Mouse (Mus musculus) Muller cell, postnatal 12 days (primary cell): ENCODE results near the gene Pfkfb1.

Experiments
- DNase-seq: peaks from one replicate; pipeline ENCODE4 v3.0.0-alpha.2; 2015; ENCODE audit errors: inconsistent ontology term

Pfkfb1 gene

DNA sequence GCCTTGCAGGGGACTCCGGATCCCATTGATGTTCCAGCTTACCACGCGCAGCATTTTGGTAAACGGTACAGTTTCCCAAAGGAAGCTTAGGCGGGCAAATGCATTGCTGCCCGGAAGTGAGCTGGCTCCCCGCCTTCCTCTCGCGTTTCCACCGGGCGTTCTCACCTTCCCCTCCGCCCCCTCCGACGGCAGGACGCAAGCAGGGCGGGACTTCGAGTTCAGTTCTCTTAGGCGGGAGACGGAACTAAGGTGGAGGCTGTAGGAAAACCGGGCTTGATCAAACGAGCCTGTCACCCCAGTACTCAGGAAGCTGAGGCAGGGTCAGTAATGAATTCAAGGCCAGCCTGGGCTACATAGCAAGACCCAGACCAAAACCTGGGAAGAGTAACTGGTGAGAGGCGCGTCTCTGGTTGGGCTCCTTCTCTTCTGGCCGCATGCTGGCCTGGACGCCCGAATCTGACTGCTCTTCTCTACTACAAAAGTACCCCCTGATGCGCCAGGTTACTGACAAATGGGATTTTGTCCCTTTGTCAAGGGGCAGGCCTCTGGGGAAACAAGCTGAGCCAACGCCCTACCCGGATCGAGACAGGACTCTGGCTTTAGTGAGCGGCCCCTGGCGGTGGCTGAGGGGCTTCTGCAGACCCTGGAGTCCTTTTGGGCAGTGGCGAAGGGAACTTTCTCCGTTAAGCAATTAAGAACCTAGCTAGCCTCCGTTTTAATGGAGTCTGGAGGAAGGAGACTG is at the start of gene Pfkfb1:
Gene Pfkfb1 (plus strand): TSS at position 207 of the 742 bp plus-strand sequence.
- DNase-seq = peak; percentile 87

- DNase-seq = no peak
These were observed 47.9 kb upstream of the Pfkfb1 start for GRCm38 (mm10) chrX:150540111-150540510.

GRCm38 (mm10) chrX:150541684-150542083 is 46.3 kb upstream of the Pfkfb1 start:
- DNase-seq = no peak

DNA sequence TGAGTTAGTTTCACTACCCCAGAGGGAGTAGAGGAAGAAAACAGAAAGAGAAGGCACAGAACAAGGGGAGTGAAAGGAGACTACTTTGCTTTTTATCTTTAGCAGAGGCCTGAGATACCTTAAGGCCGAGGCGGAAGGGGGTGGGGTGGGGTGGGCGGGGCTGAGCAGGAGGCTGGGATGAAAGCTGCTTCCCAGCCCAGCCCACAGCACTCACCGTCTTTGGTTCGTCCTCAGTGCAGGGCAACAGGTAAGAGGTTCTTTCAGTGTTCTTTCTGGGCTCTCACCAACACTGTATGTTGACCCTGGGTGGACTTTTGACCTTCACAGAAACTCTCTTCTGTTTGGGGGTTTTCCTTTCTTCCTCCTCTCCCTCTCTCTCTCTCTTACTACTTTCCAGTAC is 40.8 kb upstream of the Pfkfb1 start, which contains the start of gene Alas2:
Gene Alas2 (plus strand): TSS at position 137 of the 400 bp plus-strand sequence.
- DNase-seq = no peak

- no peak for DNase-seq
These were observed 38.4 kb upstream of the Pfkfb1 start for GRCm38 (mm10) chrX:150549639-150550038.

- DNase-seq = no peak
These were observed 36.0 kb upstream of the Pfkfb1 start for GRCm38 (mm10) chrX:150551986-150552385.

- no peak for DNase-seq
These were observed 34.0 kb upstream of the Pfkfb1 start for GRCm38 (mm10) chrX:150554032-150554431.

DNA sequence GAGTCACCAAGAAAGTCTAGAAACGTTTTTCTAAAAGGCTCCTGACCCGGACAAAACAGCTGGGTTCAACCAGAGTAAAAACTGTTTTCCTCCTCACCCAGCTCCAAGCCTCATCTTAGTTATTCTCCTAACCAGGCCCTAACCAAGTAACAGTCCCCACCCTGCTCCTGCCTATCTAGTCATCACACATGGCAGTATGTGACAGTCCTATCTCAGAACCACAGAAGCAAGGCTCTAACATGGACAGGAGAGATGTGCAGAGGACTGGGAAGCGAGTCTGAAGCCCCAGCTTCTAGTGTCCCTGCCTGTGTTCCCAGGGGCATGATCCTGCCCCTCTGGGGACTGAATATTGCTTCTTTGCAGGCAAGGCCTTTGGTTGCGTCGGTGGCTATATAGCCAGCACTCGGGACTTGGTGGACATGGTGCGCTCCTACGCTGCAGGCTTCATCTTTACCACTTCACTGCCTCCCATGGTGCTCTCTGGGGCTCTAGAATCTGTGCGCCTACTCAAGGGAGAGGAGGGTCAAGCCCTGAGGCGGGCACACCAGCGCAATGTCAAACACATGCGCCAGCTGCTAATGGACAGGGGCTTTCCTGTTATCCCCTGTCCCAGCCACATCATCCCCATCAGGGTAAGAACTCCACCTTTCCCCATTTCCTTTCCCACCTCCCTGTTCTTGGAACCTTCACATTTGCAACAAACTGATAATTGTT is 23.2 kb upstream of the Pfkfb1 start:
- DNase-seq = no peak

DNA sequence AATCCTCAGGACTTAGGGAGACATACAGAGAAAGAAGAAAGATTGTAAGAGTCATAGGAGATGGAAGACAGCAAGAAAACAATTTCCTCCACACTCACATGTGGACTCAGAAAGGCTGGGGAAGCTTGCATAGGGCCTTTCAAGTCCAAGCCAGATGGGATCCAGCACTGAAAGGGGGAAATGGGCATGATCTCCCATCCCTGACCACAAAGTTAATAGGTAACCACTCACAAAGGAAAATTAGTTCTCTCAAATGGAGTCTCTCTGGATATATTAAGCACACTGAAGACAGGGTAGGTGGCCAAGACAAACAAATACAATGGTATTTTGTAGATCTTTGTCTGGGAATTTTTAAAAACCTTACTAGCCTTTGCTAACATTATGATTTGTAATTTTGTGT is 6.1 kb upstream of the Pfkfb1 start:
- DNase-seq = no peak

DNA sequence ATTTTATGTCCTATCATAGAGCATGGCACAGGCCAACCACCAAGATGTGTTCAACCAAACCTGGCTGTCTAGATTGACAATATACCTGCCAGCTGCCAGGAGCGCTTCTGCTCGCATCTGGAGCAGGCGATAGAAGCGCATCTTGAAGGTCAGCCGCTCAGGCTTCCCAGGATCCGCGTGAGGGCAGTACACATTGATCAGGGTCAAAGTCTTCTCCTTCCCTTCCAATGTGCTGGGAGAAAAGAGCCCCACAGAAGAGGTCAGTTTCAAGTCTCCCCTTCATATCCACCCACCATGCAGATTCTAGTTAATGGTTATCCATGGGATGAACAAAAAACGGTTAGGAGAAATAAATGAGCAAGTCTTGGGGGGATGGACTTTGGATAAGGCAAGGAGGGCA is 2.9 kb upstream of the Pfkfb1 start:
- DNase-seq = no peak

GRCm38 (mm10) chrX:150589696-150590095 is 1.7 kb downstream of the Pfkfb1 start, which contains the start of gene Apex2:
TSS of gene Apex2 (minus strand) at chrX:150589868.
- no peak for DNase-seq

DNA sequence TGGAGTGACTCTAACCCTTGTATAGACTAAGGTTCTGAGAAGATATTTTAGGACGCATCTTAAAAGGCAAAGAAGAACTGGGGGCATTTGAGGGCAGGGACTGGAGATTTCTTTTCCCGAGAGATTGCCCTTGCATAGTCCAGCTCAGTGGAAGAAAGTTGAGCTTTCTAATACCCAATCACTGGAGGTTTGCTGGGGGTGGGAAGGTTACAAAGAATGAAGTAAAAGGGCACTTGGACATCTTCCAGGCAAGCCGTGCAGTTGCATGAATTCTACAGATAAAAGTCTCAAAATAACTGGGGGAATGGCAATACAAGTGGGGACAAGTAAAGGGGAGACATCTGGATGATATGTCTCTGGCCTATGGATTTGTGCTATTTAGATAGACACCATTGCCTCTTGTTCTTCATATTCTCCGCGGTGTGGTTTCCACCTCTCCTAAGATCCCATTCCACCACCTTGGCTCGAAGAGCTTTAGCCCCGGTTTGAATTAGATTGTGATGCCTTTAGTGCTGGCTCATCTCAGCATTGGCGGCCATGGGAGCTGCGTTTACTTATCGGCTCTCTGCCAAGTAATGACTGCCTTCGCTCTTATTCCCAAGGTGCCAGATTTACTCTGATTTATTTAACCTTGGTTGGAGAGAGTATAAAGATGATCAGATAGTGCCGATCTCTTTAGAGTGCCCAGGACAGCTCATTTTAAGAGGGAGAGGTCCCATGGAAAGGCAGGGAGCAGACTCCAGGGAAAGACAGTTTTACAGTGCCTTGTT is 5.4 kb downstream of the Pfkfb1 start:
- no peak for DNase-seq

DNA sequence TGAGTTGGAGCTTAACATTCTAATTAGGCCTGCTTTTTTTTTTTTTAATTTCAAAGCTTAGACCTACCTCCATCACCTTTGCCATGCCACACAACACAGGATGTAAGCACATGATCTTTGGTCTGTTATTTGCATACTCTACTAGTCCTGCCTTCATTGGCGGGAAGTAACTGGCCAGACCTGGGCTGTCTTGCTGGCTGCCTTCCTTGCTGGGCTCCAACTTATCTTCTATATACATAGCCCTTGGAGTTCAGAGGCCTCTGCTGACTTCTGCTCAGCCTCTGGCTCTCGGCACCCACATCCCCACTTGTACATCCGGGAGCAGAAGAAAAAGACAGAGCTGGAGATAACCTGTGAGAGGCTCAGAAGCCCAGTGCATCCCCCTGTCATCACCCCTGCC is 6.1 kb downstream of the Pfkfb1 start:
- no peak for DNase-seq

DNA sequence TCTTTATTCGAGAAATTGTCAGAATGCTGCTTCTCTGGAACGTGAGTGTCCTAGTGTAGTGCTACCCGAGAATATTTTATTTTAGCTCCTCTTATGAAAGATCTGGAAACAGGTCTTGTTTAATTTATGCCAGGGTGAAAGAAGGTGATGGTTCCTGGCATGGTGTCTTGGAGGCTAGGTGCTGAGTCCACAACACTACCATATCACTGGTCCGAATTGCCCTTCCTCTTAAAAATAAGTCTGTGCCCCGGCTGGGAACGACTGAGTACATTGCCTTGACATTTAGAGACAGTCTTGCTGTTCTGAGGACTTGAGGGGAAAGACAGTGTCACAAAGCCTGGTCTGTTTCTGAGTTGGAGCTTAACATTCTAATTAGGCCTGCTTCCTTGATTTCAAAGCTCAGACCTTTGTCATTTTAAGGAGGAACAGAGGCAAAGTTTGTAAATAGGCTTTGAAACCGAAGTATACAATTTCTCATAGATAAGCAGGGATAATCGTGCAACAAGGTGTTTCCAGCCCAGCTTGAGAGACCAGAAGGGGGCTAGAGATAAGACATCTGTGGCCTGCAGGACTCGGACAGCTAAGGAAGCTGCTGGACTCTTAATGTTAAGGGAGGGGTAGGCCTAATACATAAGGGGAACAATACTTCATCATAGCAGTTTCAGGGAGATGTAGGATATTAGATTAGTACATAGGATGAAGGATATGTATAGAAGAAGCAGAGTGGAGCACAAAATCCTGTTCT is 7.2 kb downstream of the Pfkfb1 start:
- no peak for DNase-seq

- no peak for DNase-seq
These were observed 10.9 kb downstream of the Pfkfb1 start for GRCm38 (mm10) chrX:150598882-150599281.

DNA sequence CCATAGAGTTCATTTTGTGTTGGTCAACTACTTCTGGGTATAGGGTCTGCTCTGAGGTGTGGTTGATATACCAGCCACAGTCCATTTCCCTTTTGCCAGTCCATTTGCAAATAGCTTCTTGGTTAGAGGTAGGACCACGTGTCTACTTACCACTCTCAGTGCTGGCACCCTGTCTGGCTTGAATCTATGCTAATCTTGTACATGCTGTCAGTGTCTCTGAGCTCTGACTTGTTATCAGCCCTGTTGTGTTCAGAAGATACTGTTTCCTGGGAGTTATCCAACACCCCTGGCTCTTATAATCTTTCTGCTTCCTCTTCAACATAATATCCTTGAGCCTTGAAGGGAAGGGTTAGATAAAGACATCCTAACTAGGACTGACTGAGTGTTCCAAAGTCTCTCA is 48.4 kb downstream of the Pfkfb1 start:
- no peak for DNase-seq

DNA sequence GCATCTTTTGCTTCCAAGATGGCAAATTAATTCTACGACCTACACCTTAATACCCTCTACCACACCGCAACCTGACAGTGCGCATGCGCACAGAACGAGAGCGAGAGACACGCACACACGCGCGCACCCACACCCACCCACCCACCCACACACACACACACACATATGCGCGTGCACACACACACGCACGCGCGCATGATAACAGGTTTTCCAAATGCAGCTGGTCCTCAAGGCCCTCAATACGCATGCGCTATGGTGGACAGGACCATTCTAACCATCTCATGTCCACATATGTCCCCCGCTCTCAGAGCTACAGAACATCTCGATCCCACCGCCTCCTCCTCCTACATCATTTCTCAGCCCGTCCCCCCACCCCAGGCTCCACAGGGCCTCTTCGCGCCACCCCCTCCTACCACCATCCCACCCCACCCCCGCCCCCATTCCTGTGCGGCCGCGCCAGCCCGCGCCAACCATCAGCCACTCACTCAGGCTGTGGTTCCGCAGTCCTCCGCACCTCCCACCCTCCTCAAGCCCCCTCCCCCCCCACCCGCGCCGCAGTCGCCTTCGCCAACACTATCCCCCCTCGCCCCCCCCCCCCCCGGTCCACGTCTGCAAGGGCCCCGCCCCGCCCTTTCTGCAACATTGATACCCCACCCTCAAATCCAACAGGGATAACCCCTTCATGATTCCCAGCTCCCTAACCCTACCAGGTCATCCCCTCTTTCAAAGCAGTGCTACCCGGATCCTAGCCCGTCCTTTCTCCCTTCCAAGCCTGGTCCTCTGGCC is 68.3 kb downstream of the Pfkfb1 start:
- peak; percentile 3 for DNase-seq

DNA sequence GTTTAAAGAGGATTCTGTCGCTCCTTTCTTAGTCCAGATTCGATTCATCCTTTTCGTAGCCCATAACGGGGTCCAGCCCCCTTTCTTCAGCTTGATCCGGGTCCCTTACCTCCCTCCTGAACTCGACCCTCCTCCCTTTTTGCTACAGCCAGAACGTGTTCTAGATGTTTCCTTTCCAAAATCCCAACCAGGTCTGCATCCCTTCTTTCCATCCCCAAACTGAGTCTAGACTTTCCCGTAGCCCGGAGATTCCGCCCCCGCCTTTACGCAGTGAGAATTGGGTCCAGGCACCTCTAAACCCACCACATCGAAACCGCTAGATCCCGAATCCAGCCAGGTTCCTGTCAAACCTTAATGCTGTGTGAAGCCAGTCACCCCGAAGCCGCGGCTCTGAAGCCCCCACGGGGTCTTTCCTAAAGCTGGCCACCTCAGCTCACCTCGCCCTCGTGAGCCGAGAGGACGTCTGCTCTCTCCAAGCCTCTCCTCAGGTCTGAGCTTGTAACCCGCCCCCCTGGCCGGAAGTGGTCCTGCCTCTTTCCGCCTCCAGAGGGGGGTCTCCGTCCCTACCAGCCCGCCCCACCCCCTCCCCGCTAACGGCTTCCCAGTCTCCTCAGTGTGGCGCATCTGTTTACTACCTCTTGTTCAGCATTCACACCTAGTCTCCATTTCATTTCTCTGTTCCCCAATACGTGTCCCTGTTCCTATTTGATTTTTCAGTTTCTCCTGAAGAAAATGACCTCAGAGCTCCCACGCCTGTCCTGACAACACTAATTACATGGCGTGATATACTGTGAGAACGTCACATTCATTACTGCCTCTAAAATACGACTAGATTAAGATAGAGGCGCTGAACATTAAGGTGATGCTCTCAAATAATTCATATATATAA is 69.1 kb downstream of the Pfkfb1 start, which contains the start of gene Tro:
Gene Tro (minus strand): TSS at position 676 of the 889 bp plus-strand sequence.
- peak; percentile 40 for DNase-seq

- no peak for DNase-seq
These were observed 69.7 kb downstream of the Pfkfb1 start for GRCm38 (mm10) chrX:150657797-150658118.

DNA sequence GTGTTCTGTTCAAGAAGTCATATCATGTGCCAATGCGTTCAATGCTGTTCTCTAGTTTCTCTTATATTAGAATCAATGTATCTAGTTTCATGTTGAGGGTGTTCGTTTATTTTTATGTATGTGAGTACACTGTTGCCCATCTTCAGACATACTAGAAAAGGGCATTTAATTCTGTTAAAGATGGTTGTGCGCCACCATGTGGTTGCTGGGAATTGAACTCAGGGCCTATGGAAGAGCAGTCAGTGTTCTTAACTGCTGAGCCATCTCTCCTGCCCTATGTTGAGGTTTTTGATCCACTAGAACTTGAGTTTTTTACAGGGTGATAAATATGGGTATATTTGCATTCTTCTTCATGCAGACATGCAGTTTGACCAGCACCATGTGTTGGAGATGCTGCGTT is 74.8 kb downstream of the Pfkfb1 start:
- no peak for DNase-seq
